Mouse (Mus musculus) midbrain, postnatal 0 days (tissue): Measurements from ENCODE around the gene Gm2897. TPM values are rescaled to one million over a fixed set of nuclear protein-coding genes. Genes with fewer than 3 reads are reported as not detected.
"Not testable (repeated sequence)": the region's sequence is repeated elsewhere in the genome, so short reads cannot be mapped to it uniquely, and the experiment has no call there.

Source experiments
- ATAC-seq: fragments of 200-750 bp; cut with Nextera tagmentation; 2 replicates; pipeline ENCODE4 v1.8.0; 2017; ENCODE audit warnings: moderate number of reproducible peaks, mild to moderate bottlenecking, moderate TSS enrichment, moderate library complexity; ENCODE audit not compliant: low FRiP score
- DNase-seq: peaks from one replicate; pipeline ENCODE4 v3.0.0-alpha.2; 2015; ENCODE audit warnings: low spot score
- H3K27ac ChIP-seq: fragments of 300-500 bp; sonication (generic); 2 replicates; pipeline ENCODE4 v1.5.1; 2014; ENCODE audit warnings: low read depth, mild to moderate bottlenecking, low read length, mixed read lengths
- H3K27me3 ChIP-seq: fragments of 300-500 bp; sonication (generic); 2 replicates; pipeline ENCODE4 v1.6.1; 2014; ENCODE audit warnings: low read length, control low read depth, mixed read lengths; ENCODE audit not compliant: insufficient read depth
- H3K36me3 ChIP-seq: fragments of 300-500 bp; sonication (generic); 2 replicates; pipeline ENCODE4 v1.6.1; 2014; ENCODE audit warnings: low read length, control low read depth, mixed read lengths; ENCODE audit not compliant: insufficient read depth
- H3K4me1 ChIP-seq: fragments of 300-500 bp; sonication (generic); 2 replicates; pipeline ENCODE4 v1.6.1; 2014; ENCODE audit warnings: mild to moderate bottlenecking, control low read depth, antibody characterized with exemption, low read length, mixed read lengths; ENCODE audit not compliant: insufficient read depth
- H3K4me2 ChIP-seq: fragments of 300-500 bp; sonication (generic); 2 replicates; pipeline ENCODE4 v1.6.1; 2014; ENCODE audit warnings: low read depth, mild to moderate bottlenecking, low read length, mixed read lengths; ENCODE audit not compliant: poor library complexity, severe bottlenecking
- H3K4me3 ChIP-seq: fragments of 300-500 bp; sonication (generic); 2 replicates; pipeline ENCODE4 v1.5.1; 2014; ENCODE audit warnings: low read depth, mild to moderate bottlenecking, low read length, moderate library complexity
- H3K9ac ChIP-seq: fragments of 300-500 bp; sonication (generic); replicated peaks from 2 replicates; pipeline ENCODE4 v1.6.1; 2014; ENCODE audit warnings: mild to moderate bottlenecking, low read length, moderate library complexity, mixed read lengths; ENCODE audit not compliant: poor library complexity, severe bottlenecking
- H3K9me3 ChIP-seq: fragments of 300-500 bp; sonication (generic); 2 replicates; pipeline ENCODE4 v1.6.1; 2016; ENCODE audit warnings: low read length, control low read depth
- CTCF ChIP-seq: IDR thresholded peaks from 2 replicates; pipeline ENCODE4 v1.5.1; 2016; ENCODE audit warnings: antibody characterized with exemption, mild to moderate bottlenecking
- WGBS: fragments of 180-500 bp; shearing (Covaris S2); extraction: QIAGEN DNeasy Blood & Tissue Kit; methylation state at CpG from one replicate; pipeline ENCODE4 v1.1.7; 2014; 5-methylcytosine and 5-hydroxymethylcytosine counted together
- polyA plus RNA-seq: library from polyadenylated mRNA; unstranded; fragments of >200 nt; fragmentation: Nextera tagmentation; extraction: Ambion mirVana; gene quantifications from 2 replicates; pipeline ENCODE4 v1.2.1, GENCODE M21; 2015
- total RNA-seq: library from RNA; depleted of rRNA; stranded (reverse); fragments of >200 nt; gene quantifications from 2 replicates; pipeline ENCODE4 v1.2.3, GENCODE M21; 2014; rRNA removed

Gm2897 gene
- total RNA-seq (9.0 and 10.8 TPM in 2 replicates), polyA plus RNA-seq (15.1 and 15.4 TPM in 2 replicates)

- not testable (repeated sequence) for H3K9me3 ChIP-seq, H3K27ac ChIP-seq, H3K36me3 ChIP-seq, H3K27me3 ChIP-seq, H3K4me1 ChIP-seq
- peak within 1 kb of the TSS; percentile 57; the same call in 1 of the 2 replicates for H3K9ac ChIP-seq
- peak within 1 kb of the TSS; percentile 45 for H3K4me3 ChIP-seq
- peak; percentile 37 for TF ChIP-seq CTCF
- ATAC-seq (0 out of 2 replicates have a peak, but pooled peaks have one; percentile 63), DNase-seq (peak; percentile 54)
- WGBS = 2% methylated on average over 20 of the region's 40 CpGs
- H3K4me2 ChIP-seq = peak within 1 kb of the TSS; percentile 51; the same call in 1 of the 2 replicates
Measured at GRCm38 (mm10) chr14:3048727-3049512, at the start of gene Gm2897. Gene Gm2897 (plus strand): TSS chr14:3049285.

- H3K27me3 ChIP-seq = not testable (repeated sequence)
- 81% methylated on average over 2 of the region's 3 CpGs for WGBS
Measured at GRCm38 (mm10) chr14:3029702-3030101, 19.4 kb upstream of the Gm2897 start, which contains the start of gene Gm2888. Gene Gm2888 (plus strand): TSS chr14:3030002.

GRCm38 (mm10) chr14:3049513-3049800 is 372 bp downstream of the Gm2897 start:
- H3K9ac ChIP-seq = peak overlapping the region; percentile 57; the same call in 1 of the 2 replicates
- ATAC-seq, H3K36me3 ChIP-seq, H3K9me3 ChIP-seq, DNase-seq, H3K4me1 ChIP-seq, H3K27me3 ChIP-seq, H3K27ac ChIP-seq: not testable (repeated sequence)
- H3K4me3 ChIP-seq = peak overlapping the region; percentile 45
- WGBS = 1% methylated on average over 10 of the region's 20 CpGs
- H3K4me2 ChIP-seq = peak overlapping the region; percentile 51; the same call in 1 of the 2 replicates

More at GRCm38 (mm10) chr14:3029702-3030101, 19.4 kb upstream of the Gm2897 start, which contains the start of gene Gm2888:
- not testable (repeated sequence) for H3K4me3 ChIP-seq, ATAC-seq, DNase-seq, H3K9ac ChIP-seq, H3K4me1 ChIP-seq, H3K27ac ChIP-seq, H3K4me2 ChIP-seq, H3K9me3 ChIP-seq, H3K36me3 ChIP-seq

GRCm38 (mm10) chr14:3050087-3050486 is 1.0 kb downstream of the Gm2897 start:
- H3K36me3 ChIP-seq, H3K27ac ChIP-seq, H3K4me3 ChIP-seq, H3K4me1 ChIP-seq, H3K27me3 ChIP-seq, H3K9ac ChIP-seq, H3K4me2 ChIP-seq, DNase-seq, H3K9me3 ChIP-seq, ATAC-seq: not testable (repeated sequence)
- WGBS = 2% methylated on average over 5 of the region's 8 CpGs
- peak; percentile 36 for TF ChIP-seq CTCF

- not testable (repeated sequence) for H3K27me3 ChIP-seq, H3K9ac ChIP-seq, DNase-seq, H3K4me3 ChIP-seq, ATAC-seq, H3K4me1 ChIP-seq, H3K27ac ChIP-seq, H3K36me3 ChIP-seq, H3K9me3 ChIP-seq, H3K4me2 ChIP-seq
- 91% methylated on average over 14 of the region's 25 CpGs for WGBS
Measured at GRCm38 (mm10) chr14:3116051-3116450, 67.0 kb downstream of the Gm2897 start.

Other genes starting within 250 kb of the Gm2897 start
- not detected in 2 replicates for gene Gm2888, start 19.3 kb upstream of the Gm2897 start, total RNA-seq
- 0.09 TPM in 1 of 2 replicates, not detected in the other for gene Gm2888, start 19.3 kb upstream of the Gm2897 start, polyA plus RNA-seq
- gene Gm10340, start 84.7 kb downstream of the Gm2897 start, total RNA-seq = not detected in 2 replicates
- not detected in 2 replicates for gene Gm10340, start 84.7 kb downstream of the Gm2897 start, polyA plus RNA-seq
- 0.19 TPM in 1 of 2 replicates, not detected in the other for gene Gm5795, start 139.0 kb downstream of the Gm2897 start, total RNA-seq
- 0.16 and 0.40 TPM in 2 replicates for gene Gm5795, start 139.0 kb downstream of the Gm2897 start, polyA plus RNA-seq
- 16.2 and 17.5 TPM in 2 replicates for gene D830030K20Rik, start 159.2 kb downstream of the Gm2897 start, total RNA-seq
- 35.9 and 39.0 TPM in 2 replicates for gene D830030K20Rik, start 159.2 kb downstream of the Gm2897 start, polyA plus RNA-seq